Mouse (Mus musculus): ENCODE measurements around the gene Trp63. TPM values are rescaled to one million over a fixed set of nuclear protein-coding genes. Genes with fewer than 3 reads are reported as not detected.

Gene Trp63
- polyA plus RNA-seq, 1 experiment = not detected

DNA sequence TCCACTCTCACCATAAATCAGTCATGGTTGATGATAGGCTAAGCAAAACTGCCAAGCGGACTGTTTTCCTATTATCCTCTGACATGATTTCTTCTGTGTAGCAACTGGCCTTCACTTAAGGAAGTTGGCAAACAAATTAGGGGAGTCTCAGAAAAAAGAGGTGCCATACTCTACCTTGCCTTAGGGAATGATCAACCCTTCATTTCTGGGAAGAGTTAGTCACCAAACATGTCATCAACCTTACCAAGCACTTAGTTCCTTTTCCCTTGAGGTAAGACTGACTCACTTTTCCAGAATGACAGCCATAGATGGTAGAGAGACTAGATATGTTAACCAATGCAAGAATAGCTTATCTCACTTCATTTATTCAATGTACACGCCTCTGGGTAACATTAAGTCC is 250.6 kb downstream of the Trp63 start:
- TF ChIP-seq POLR2A (IDR thresholded peaks at IDR 0.05; ENCODE audit: borderline replicate concordance, low read depth, low read length) = no peak
- no peaks in the 10 kb centered on the region for H3K4me1 ChIP-seq (ENCODE audit: control insufficient read depth, insufficient read depth, low read length)
- H3K27ac ChIP-seq (ENCODE audit: insufficient read depth, low read depth, low read length) = no peak overlapping the region

More for the DNA sequence above, 250.6 kb downstream of the Trp63 start:
- H3K4me3 ChIP-seq (ENCODE audit: insufficient read depth, low read length) = no peak overlapping the region

All from bone marrow macrophage, adult 2 months (primary cell).